Mouse (Mus musculus) urinary bladder, postnatal 36 days (tissue): ENCODE measurements at regions not wholly inside any gene's neighbourhood (a gene's known extent, or its start where the extent isn't known, plus 50 kb on each side); places are given as distances from the start of the nearest gene placed in this dataset.

Source experiments
- DNase-seq, 2 experiments: peaks; one replicate each; pipeline ENCODE4 v3.0.0; 2022; ENCODE audit warnings: low spot score in 2 of 2, mixed read lengths in 1 of 2

DNA sequence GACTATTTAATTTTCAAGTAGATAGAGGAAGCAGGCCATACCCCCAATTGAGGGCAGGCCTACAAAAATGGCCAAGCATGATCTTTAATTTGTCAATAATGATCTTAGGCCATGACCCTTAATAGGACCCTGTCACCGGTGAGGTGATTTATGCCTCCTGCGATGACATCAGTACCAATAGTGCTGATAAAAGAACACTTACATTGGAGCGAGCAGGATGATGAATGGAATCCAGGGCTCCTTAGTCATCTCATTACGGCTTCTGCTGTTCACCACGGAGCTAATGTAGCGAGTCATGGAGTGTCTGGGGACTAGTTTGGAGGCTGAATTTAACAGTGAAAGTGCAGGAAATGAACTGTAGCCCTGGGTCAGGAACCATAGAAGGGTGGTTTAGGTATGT is 308.6 kb downstream of the En1 start:
- DNase-seq, result no peak

DNA sequence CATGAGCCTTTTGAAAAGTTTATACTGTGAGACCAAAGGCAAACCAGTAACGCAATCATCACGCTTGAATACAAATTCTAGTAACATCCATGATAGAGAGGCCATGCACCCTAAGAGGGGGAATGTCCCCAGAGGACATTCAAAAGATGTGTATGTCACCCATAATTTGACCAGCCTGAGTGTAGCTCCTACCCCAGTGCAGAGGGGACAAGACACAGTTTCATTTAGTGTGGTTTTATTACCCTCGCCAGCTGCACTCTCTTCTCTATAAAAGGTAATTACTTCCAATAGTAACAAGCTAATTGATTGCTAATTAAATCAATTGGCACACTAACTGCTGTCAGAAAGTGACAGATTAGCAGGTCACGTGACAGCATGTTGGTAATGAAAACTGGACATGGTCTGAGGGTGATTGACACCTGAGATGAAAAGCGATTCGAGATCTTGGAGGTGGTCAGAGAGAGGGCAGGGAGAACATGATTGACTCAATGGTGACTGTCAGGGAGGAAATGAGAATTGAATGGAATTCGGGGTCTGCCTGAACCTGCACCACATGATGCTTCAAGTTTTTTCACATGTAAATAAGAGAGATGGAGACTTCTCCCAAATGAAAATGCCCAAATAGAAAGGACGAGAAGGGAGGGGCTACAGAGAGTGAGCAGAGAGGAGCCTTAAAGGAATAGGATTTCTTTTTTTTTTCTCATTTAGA is 309.9 kb downstream of the En1 start:
- no peak for DNase-seq

DNA sequence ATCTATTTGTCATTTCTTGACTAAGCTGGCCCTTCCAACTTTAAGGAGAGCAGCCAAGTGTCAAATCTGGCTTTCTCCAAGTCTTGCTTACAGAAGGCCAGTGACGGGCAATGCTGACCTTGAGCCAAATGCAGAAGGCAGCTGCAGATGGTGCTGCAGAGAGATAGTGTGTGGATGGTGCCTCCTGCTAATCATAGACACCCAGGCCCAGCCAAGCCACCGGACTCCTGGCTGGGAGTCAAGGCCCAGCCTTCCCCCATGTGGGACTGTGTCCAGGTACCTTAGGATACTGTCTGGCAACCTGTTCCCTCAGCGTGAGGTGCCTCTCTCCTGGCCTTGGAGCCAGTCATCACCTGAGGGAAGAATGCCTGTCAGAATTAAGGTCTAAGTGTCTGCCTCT is 319.3 kb downstream of the En1 start:
- DNase-seq, result no peak

DNA sequence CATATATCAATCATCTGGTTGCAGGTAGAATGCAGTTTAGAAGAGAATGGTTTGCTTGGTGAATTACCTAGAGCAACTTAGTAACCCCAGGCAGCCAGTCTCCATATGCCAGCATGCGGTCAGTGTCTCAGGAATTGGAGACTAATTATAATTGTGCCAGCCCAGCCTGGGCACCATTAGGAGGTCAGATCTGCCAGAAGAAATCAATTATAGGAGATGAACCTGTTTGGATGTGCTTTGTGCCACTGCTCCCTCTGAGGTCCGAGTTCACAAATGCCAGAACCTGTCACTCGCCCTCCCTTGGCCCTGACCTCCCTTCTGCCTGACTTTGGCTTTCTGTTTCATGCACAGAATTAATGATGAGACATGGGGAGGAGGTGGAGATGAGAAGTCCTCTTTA is 323.1 kb downstream of the En1 start:
- no peak for DNase-seq

DNA sequence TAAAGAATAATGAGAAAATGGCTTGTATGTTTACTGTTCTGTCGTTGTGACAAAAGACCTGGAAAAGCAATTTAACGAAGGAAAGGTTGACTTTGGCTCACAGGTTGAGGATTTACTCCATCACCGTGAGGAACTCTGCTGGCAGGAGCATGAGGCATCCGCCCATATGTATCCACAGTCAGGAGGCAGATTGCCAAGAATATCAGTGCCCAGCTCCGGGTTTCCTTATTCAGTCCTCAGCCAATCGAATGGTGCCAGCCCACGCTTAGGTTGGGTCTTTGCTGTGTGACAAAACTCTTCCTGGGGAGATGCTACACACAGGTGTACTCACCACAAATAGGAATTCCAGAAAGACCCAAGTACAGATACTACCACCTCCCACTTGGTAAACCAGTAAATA is 327.9 kb downstream of the En1 start:
- DNase-seq, result no peak

DNA sequence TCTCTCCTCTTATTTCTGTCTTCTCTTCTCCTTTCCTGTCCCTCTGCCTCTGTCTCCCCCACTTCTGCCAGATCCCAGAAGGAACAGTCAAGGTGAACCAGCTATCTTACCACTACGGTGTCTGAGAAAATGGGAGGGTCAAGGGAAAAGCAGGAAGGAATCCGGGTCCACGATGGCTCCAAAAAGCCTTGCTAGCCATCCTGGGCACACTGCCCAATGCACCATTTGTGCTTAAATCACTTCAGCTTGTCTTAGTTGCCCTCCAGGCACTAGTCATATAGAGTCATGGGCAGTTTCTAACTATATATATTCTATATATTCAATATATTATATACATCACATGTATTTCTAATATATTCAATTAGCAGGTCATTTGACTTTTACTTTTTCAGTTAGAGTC is 333.1 kb downstream of the En1 start:
- DNase-seq, result no peak

DNA sequence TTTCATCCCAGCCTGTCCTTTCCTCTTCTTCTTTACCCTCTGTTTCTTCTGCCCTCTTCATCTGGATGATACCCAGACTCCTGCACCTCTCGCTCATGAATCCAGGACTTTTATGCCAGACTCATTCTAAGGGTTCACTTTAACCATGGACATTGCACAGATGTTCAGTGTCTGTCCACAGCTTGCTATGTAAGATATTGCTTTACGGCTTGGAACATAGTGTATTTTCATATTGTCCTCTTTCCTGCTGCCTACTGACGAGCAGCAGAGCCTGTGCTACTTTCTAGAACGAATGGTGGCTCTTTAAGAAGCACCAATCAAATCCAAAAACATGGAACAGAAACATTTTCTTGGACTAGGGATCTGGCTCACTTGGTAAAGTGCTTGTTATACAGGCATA is 341.5 kb downstream of the En1 start:
- no peak for DNase-seq

DNA sequence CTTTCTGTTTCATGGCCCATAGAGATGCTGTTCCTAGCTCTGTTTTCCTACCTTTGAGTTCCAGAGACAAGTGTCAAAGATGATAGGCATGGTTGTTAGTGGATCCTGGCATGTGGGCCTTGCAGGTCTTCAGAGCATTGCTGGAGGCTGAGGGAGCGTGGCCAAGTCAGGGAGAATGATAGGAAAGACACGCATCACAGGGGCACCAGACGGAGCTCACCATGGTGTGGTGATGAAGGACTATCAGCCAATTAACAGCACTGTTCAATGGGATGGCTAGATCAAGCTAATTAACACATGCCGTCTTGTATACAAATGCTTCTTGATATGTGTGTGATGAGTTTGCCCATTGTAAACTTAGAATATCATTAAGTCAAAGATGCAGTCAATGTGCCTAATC is 344.1 kb downstream of the En1 start:
- no peak for DNase-seq

DNA sequence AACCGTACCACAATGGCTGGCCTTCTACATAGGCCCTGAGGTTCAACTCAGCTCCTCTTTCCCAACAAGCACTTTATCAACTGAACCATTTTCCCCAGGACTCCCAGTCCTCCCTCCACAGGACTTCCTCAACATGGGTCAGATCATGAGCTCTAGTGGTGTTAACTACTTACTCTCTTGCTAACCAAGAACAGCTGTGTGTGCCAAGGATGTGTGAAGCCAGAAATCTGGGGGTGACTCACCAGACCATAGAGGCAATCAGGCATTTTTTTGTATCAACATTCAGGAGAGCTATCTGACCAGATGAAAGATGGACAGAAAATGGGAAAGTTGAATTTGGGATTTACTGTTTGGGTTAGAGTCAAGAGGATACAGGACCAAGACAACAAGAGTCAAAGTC is 359.0 kb downstream of the En1 start:
- DNase-seq, result no peak

DNA sequence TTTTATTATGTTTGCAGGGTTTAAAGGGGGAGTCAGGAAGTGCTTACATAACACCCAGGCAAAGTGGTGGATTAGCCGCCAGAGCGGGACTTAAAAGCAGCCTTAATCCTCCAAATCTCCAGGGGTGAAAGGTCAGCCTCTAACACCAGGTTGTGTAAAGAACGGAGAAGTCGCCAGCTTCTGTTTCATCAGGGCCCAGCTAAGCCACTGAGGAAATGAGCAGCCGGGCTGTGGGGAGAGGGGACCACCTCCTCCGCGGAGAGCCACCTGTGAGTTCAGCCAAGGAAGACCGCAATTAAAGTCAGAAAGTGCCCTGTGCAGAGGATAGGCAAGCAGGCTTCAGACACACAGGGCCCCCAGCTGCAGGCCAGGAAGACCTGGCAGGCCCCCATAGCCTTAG is 359.8 kb downstream of the En1 start:
- no peak for DNase-seq

DNA sequence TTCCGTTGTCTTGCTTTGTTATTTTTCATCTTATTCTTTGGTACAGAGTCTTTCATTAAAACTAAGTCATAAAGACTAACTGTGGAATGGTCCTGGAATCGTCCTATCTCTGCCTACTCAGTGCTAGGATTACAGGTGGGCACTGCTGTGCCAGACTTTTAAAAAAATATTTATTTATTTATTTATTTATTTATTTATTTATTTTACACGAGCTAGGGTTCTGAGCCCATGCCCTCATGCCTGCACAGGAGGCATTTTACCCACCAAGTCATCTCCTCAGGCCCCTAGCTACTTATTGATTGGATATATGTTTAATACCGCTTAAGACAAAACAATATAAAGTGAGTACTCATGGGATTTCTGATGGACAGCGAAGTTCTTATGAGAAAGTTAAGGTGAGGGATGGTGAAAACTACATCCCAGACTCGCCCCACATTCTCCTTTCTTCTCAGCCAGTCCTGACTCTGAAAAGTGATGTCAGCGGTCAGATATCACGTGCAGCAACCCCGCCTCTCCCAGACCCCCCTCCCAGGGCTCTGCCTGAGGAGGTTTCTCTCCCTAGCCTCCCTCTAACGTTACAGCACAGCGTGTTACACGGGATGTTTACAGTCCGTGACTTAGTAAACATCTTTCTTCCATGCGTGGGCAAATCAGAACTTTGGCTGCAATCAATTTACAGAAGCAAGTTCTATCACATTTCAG is 361.4 kb downstream of the En1 start:
- no peak for DNase-seq

DNA sequence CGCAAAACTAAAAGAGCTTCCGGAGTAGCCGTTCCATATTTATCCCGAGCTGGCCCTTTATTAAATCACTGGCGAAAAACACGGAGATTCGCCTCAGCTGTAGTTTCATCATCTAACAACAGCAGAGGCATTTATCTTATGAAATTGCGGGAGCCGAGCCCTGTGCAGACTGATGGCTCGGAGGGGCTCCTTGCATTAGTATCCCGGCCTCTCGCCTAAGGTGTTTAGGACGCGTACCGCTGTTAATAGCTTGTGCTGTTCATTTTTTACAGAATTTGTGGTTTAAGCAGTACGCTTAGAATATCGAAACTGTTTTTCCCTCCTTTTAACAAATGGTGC is 361.9 kb downstream of the En1 start:
- DNase-seq, result no peak

DNA sequence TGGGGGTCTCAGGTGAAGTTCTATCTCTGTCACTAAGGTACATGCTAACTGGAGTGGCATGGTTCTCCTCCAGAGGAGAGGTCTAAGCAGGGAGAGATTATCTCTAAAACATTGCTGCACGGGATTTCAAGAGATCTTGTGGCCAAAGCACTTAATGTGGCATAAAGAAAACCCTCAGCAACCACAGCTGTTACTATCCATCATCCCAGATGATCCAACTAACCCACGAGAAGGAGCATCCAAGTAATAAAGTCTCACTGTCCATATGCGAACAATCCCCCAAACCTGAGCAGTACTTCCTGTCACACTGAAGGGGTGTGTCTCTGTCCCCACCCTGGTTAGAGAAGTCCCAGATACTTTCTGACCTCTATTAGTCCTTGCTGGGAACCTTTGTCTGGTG is 363.9 kb downstream of the En1 start:
- no peak for DNase-seq

DNA sequence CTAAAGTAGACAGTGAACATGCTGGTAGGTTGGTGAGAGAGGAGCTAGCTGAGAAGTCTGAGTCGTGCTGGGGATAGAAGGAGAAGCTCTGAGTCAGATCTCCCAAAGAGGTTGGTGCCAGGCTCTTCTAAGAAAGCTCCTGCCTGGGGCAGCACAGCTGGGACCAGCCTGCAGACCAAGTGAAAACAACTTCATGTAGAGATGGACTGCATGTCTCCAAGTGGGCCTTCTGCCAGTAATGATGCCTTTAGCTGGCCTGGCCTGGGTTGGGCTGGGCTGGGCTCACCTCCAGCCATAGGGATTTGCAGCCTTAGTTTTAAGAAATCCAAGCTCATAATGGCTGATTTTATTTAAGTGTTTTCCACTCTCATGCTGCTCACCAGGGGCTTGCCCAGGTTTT is 357.7 kb downstream of the Insig2 start:
- peak; percentile 5 to 12 for DNase-seq

DNA sequence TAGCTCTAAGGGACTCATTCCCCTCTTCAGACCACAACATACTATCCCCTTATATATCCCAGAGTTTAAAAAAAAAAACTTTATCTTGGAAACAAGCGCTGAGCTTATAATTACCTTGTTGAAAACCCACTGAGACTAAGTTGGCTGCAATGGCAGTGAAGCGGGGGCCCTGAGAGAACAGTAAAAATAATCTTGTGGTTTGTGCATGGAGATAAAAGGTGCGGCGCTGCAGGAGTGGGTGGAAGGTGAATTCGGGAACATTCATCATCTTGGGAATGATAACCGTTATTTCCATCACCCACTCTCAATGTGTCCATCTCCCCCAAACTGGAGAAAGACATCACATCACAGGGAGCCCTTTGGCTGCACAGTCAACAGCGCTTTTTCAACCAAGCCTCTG is 327.9 kb downstream of the Insig2 start:
- no peak for DNase-seq

DNA sequence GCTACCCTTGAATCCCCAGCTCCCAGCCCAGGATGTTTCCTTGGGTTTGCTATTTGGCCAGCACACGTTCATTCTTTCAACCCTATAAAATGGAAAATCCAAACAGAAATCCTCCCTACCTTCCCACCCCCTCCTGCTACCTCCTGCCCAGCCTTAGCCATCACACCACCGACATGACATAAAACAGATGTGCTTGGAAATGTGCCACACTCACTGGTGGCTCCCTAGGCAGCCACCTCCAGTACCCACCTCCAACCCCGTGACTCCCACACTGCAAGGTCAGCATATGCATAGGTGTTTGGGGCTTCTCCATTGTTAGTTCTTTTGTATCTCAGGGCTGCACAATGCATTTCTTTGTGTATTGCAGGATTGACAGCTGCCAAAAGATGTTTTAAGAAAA is 327.2 kb downstream of the Insig2 start:
- DNase-seq, result no peak

DNA sequence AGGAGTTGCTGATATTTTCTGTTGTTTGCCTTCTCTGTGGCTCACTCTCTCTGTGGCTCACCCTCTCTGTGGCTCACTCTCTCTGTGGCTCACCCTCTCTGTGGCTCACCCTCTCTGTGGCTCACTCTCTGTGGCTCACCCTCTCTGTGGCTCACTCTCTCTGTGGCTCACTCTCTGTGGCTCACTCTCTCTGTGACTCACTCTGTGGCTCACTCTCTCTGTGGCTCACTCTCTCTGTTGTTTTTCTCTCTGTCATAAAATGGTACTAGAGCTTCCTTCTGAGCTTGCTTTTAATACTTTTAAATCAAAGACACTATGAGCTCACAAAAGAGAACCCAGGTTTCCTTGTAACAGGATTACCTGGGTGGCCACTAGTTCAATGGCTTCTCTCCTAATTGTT is 320.3 kb downstream of the Insig2 start:
- no peak for DNase-seq

DNA sequence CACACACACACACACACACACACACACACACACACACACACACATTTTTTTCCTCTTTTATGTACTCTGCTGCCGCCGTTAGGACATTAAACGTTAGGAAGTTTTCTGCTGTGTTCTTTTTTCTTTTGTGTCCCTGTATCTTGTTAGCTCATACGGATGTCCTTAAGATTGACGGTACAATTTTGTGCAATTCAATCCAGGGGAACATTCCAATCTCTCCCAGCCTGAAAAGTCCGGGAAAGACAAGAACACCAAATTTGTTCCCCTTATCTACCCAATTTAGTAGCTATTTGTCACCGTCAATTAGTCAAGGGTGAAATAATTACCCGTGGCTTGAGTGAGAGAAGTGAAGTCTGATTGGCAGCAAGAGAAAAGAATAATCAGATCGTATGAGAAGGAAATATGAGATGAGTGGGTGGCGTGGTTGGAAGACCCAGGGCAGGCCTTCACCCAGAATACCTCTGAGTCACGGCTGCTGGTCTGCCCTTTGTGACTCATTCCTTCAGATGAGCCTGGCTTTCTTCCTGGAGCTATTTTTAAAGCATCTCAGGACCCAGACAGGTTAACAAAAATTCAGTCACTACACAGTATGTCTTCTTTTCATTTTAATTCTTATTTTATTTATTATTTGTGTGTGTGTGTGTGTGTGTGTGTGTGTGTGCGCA is 318.4 kb downstream of the Insig2 start:
- DNase-seq, result peak; percentile 2 to 23

DNA sequence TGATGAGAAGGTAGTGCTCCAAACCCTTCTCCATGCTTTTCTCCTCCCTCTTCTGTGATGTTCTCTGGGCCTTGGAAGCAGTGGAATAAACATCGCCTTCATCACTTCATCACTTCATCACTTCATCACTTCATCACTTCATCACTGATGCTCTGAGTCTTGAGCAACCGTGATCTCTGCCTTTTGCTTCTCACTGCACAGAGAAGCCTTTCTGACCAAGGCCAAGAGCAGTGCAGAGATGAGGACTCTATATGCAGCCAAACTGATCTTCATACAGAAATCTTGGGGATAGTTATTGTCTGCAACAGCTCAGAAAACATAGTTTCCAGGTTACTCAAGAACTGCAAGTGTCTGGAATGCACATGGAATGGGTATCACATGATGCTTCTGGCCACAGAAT is 303.0 kb downstream of the Insig2 start:
- no peak for DNase-seq

DNA sequence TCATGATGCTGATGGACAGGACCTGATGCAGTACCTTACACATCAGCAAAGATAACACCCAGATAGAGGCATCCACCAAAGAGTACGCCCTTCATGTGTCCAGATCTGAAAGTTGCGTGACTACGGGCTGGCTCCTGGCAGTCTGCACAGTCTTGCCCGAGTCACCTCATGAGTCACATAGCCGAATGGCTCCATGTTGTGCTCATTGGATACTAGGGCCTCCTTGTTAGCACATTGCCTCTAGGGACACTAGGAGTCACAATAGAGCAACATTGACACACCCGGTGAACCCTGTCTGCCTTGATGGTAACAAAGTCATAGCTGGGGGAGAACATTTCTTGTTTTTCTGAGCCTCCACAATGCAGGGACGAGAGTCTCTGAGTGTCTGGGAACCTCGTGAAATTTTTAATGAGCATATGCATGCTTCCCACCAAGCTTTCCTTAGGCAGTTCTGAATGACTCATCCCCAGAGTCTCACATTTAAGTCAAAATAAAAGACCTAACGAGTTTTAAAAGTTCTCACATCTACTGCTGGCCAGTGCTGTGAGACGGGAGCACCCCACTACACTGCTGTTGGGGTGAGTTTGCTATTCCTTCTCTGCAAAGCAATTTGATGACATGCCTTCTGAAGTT is 297.5 kb downstream of the Insig2 start:
- no peak for DNase-seq

DNA sequence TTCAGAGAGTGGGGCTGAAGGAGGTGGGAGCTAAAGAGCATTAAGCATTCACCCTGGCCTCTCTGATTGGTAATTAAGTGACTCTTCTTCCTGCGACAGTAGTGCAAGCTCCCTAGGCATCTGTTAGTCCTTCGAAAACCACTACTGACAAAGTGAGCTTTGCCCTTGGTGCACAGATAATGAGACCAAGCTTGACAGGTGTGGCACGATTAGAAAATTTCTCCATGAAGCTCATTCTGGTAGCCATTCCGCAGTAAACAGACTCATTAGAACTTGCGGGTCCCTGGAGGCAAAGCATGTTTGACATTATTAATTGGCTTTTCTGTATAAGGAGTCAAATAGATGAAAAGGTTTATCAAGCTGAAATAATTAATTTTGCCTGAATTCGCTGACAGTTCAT is 285.8 kb downstream of the Insig2 start:
- DNase-seq, result no peak

DNA sequence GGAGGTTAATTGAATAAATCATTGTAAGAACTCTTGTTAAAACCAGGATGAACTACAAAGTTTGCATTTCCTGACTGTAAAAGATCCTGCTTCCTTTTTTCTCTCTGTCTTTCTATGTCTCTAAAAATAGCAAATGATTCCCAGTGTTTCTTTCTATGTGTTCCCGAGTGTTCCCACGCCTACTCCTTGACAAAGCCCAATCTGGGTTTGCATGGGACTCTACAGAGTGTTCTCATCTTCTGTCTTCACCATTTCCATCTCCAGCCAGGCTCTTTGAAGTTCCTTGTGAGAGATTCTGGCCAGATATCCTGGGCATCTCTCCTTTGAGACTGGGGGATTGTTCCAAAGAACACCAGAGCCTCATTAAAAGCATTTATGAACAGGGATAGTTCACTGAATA is 285.0 kb downstream of the Insig2 start:
- no peak for DNase-seq

DNA sequence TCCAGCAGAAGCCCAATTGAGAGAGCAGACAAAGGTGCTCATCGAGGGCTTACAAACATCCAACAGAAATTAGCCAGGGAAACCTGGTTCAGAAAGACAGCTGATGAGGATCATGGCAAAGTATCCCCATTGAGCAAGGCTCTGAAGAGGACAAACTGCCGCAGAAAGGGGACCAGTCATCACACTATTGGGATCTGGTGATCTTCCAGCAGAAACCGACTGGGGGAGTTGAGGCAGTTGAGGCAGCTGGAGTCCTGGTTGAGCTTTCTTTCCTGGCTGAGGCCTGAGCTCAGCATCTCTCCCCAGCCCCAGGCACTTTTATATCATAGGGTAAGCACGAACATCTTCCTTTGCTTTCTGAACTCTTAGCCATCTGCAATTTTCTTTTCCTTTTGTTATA is 282.7 kb downstream of the Insig2 start:
- no peak for DNase-seq
